Mouse (Mus musculus): Measurements from ENCODE around the gene Gyg. TPM values are rescaled to one million over a fixed set of nuclear protein-coding genes. Genes with fewer than 3 reads are reported as not detected.
"Not testable (repeated sequence)": the region's sequence is repeated elsewhere in the genome, so short reads cannot be mapped to it uniquely, and the experiment has no call there.

The Gyg gene
- total RNA-seq, 2 experiments from 2014 or later: 48.2 to 53.2 TPM

- DNase-seq (ENCODE audit: low spot score in 2 of 2): no peak
Measured at GRCm38 (mm10) chr3:20132731-20133130, 22.4 kb downstream of the Gyg start.

DNA sequence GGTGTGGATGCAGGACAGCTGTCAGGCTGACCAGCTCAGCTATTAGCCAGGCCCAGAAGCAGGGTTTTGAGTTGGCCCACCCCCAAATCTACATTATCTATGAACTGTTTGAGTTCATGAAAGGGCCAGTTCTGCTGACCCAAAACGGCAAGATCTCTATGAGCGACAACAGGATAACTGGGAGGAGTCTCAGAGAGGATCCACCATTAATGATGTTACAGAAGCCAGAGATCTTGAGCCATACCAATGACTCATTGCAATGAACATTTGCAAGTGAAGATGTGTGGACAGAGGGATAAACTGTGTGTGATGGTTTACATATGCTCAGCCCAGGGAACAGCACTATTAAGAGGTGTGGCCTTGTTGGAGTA is 23.8 kb downstream of the Gyg start:
- DNase-seq (ENCODE audit: low spot score in 2 of 2): no peak

DNA sequence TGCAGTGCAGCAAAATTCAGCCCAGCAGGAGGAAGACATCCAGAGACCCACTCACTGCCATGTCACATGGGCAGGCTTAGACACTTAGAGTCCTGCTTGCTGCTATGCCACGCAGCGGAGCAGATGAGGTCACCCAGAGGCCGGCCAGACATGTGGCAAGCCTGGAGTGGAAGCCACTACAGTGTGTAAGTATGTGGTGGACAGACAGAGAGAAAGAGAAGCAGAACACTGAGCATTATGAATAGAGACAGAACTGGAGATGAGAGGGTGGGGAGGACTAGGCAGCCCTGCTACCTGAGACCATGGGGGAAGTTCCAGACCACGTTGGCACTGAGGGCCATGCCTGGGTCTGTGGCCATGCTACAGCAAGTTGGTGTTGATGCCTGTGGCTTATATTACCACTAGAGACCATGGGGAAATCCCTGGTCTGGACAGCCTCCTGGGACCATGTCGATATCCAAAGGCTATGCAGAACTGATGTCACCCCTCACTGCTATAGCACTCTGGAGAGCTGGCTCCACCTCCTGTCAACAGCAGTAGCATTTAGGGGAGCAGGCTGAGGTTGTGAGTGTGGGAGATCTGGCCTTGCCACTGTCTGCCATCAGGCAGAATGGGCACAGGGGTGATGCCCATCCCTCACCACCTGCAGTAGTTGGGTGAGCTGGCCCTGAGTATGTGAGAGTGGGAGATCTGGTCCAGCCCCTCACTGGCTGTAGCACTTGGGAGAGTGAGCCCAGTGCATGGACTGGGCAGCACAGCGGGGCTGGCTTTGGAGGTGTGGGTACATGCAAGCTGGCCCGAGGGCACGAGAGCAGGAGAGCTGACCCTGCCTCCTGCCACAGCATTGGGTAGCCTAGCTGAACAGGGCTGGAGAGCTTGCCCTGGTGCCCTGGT is 24.4 kb downstream of the Gyg start:
- DNase-seq (ENCODE audit: low spot score in 2 of 2): no peak

GRCm38 (mm10) chr3:20129491-20129890 is 25.6 kb downstream of the Gyg start:
- DNase-seq (ENCODE audit: low spot score in 2 of 2): no peak

- DNase-seq (ENCODE audit: low spot score in 2 of 2): no peak
Measured at GRCm38 (mm10) chr3:20127047-20127595, 28.0 kb downstream of the Gyg start.

- DNase-seq (ENCODE audit: low spot score in 2 of 2): no peak
Measured at GRCm38 (mm10) chr3:20125604-20126003, 29.5 kb downstream of the Gyg start.

GRCm38 (mm10) chr3:20121582-20121981 is 33.5 kb downstream of the Gyg start:
- DNase-seq (ENCODE audit: low spot score in 2 of 2): not testable (repeated sequence)

GRCm38 (mm10) chr3:20119686-20120244 is 35.4 kb downstream of the Gyg start:
- no peak for DNase-seq (ENCODE audit: low spot score in 2 of 2)

DNA sequence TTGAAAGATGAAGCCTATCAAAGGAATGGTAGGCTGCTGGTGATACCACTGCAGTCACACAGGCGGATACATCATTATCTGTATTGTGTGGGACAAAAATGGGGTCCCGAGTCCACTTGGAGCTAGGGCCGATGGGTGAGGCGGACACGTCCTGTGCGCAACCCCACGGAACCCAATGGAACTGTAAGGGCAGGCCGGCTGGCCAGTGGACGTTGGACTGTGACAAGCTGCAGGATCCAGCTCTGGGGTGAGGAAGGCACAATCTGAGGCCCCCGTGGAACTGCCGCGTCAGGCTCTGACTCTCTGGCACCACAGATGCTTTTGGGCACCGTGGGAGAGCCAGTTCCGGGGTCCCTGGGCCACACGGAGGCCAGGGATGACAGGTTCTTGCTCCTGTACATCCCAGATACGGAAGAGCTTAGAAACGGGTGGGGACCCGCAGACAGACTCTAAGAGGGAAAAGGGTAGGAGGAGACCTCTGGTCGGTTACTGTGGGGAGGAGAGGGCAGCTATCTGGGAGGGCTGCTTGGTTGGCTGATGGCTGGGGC is 36.0 kb downstream of the Gyg start:
- no peak for DNase-seq (ENCODE audit: low spot score in 2 of 2)

GRCm38 (mm10) chr3:20111913-20112312 is 43.2 kb downstream of the Gyg start:
- DNase-seq (ENCODE audit: low spot score in 2 of 2): no peak

- DNase-seq (ENCODE audit: low spot score in 2 of 2): no peak
Measured at GRCm38 (mm10) chr3:20108881-20109280, 46.2 kb downstream of the Gyg start.

DNA sequence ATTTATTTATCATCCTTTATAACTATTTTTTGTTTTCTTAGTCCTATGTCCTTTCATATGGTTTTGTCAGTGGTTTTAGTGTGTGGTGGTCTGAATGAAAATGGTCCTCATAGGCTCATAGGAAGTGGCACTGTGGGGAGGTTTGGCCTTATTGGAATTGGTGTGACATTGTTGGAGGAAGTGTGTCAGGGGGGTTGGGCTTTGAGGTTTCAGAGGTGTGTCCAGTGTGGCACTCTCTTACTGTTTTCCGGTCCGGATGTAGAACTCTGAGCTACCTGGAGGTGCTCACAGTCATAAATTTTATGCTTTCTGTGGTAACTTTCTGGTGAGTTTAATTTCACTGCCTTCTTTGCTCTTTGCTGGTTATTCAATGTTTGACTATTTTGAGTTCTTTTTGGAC is 50.3 kb downstream of the Gyg start:
- DNase-seq (ENCODE audit: low spot score in 2 of 2): no peak

GRCm38 (mm10) chr3:20104318-20104717 is 50.8 kb downstream of the Gyg start:
- no peak for DNase-seq (ENCODE audit: low spot score in 2 of 2)

DNA sequence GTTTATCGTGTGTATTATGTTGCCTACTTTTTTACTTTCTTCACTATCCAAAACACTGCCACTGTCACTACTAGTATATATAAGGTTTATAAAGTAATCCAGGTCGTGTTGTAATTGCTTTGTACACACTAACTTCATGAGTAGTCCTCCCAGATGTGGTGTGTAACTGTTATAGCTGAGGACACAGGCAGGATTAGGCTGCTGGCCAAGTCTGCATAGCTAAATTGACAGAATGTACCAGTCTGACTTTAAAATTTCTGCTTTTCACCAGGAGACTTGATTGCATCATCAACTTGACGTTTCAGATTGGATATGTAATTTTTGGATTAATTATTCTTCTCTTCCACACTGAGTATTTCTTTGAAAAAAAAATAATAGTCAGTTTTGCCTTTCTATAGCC is 51.3 kb downstream of the Gyg start:
- no peak for DNase-seq (ENCODE audit: low spot score in 2 of 2)

DNA sequence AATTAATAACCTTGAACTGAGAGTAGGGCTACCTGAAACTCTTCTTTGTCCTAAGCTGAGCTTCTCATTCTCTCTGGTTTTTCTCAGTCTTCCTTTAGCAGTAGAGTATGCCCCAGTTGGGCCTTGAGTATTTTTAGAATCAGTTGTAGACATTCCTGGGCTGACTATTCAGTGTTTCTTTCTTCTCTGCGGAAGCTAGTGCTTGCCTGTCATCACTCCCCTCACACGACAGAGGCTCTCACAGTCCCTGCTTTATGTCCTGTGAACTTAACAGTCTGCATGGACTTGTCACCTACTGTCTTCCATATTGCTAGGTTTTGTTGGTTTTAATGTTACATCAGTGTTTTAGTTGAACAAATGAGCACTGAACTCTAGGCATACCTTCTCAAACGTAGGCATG is 73.0 kb downstream of the Gyg start:
- no peak for DNase-seq (ENCODE audit: low spot score in 2 of 2)

- peak in 1 of 2 experiments; percentile 9 for DNase-seq (ENCODE audit: low spot score in 2 of 2)
Measured at GRCm38 (mm10) chr3:20076145-20077053, 78.7 kb downstream of the Gyg start.

Other genes starting within 250 kb of the Gyg start
- gene Cp, start 198.3 kb downstream of the Gyg start, total RNA-seq (2021): 10 to 100 TPM in 1 of 2 experiments, 1 to 10 TPM in 1; 8.2 to 12.3 TPM
- 10 to 100 TPM; 18.6 to 19.8 TPM for gene Hps3, start 120.0 kb downstream of the Gyg start, total RNA-seq (2021)
- 10 to 100 TPM; 18.8 to 19.1 TPM for gene Hltf, start 97.5 kb downstream of the Gyg start, total RNA-seq (2021)
- under 1 TPM; 0.43 to 0.97 TPM for gene Cpa3, start 86.9 kb upstream of the Gyg start, total RNA-seq (2021)
- gene Cpb1, start 120.4 kb upstream of the Gyg start, total RNA-seq (2021): not detected
- gene Agtr1b, start 211.9 kb upstream of the Gyg start, total RNA-seq (2021): not detected

Measured in layer of hippocampus, postnatal 14 days (tissue).